Mouse (Mus musculus): Measurements from ENCODE around the gene Gpr88. TPM values are rescaled to one million over a fixed set of nuclear protein-coding genes. Genes with fewer than 3 reads are reported as not detected.
"Not testable (repeated sequence)": the region's sequence is repeated elsewhere in the genome, so short reads cannot be mapped to it uniquely, and the experiment has no call there.

Gene Gpr88
- polyA plus RNA-seq, 1 experiment from 2014 or later = 0.18 TPM

- no peak overlapping the region for H3K4me3 ChIP-seq (ENCODE audit: low read depth, low read length)
- no peaks in the 10 kb centered on the region for H3K4me1 ChIP-seq (ENCODE audit: insufficient read depth)
- no peaks in the 10 kb centered on the region for H3K9me3 ChIP-seq (ENCODE audit: low read length)
- TF ChIP-seq CTCF (IDR thresholded peaks at IDR 0.05; ENCODE audit: low read depth) = no peak
- TF ChIP-seq EP300 (IDR thresholded peaks at IDR 0.05; ENCODE audit: low read depth) = no peak
- DNase-seq (no peak), ATAC-seq (no peak)
- no peaks in the 10 kb centered on the region for H3K36me3 ChIP-seq (replicated peaks; ENCODE audit: insufficient read depth, low read length)
- H3K4me2 ChIP-seq (ENCODE audit: low read depth, low read length) = no peak overlapping the region
- no peak overlapping the region for H3K9ac ChIP-seq (replicated peaks)
- WGBS (ENCODE audit: insufficient replicate concordance) = 64% methylated on average over 6 of the region's 6 CpGs
- no peak overlapping the region for H3K27ac ChIP-seq (ENCODE audit: low read depth)
- no peaks in the 10 kb centered on the region for H3K27me3 ChIP-seq (ENCODE audit: insufficient read depth, low read length)
Observed at GRCm38 (mm10) chr3:116226915-116227314, 26.4 kb downstream of the Gpr88 start.

DNA sequence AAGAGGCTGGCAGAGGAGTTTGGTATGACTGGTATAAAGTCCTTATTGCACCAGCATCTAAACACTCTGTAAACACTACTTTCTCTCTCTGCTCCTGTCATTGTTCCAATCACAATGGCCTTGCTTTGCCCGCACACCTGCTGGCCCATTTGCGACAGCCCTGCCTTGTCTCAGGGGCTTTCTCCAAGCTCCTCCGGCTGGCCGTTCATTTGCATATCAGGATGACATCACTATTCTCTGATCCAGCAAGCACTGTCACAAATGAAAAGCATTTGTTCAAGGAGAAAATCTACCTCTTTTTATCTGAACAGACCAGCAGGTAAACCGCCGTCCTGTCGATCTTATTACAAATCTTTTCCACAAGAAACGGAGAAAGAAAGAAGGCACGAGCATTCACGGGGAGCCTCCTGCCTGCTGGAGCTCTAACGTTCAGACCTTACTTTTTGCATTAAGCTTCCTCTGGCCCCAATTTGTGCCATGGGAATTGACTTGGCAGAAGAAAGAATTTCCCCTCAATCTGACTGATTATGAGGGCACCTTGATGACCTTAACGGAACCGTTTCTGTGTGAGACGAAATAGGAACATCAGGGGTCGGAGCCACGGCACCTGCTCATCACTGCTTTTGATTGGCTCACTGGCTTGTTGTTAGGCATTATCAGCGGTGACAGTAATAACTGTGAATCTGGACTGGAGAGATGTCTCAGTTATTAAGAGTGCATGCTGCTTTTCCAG, 30.6 kb downstream of the Gpr88 start:
- Histone ChIP-seq H3K9me3 (ENCODE audit: low read length) (no peaks in the 10 kb centered on the region), H3K4me2 (ENCODE audit: low read depth, low read length) (no peak overlapping the region), H3K9ac (replicated peaks) (no peak overlapping the region), H3K27ac (ENCODE audit: low read depth) (no peak overlapping the region), H3K27me3 (ENCODE audit: insufficient read depth, low read length) (no peaks in the 10 kb centered on the region), H3K4me1 (ENCODE audit: insufficient read depth) (0 out of 2 replicates have a peak, but pooled peaks cover 3% of the 10 kb centered on the region), H3K4me3 (ENCODE audit: low read depth, low read length) (no peak overlapping the region), H3K36me3 (replicated peaks; ENCODE audit: insufficient read depth, low read length) (no peaks in the 10 kb centered on the region)
- ATAC-seq (no peak), DNase-seq (no peak)
- WGBS (ENCODE audit: insufficient replicate concordance) = 41% methylated on average over 17 of the region's 17 CpGs
- TF ChIP-seq CTCF (IDR thresholded peaks at IDR 0.05; ENCODE audit: low read depth) = no peak
- no peak for TF ChIP-seq EP300 (IDR thresholded peaks at IDR 0.05; ENCODE audit: low read depth)

DNA sequence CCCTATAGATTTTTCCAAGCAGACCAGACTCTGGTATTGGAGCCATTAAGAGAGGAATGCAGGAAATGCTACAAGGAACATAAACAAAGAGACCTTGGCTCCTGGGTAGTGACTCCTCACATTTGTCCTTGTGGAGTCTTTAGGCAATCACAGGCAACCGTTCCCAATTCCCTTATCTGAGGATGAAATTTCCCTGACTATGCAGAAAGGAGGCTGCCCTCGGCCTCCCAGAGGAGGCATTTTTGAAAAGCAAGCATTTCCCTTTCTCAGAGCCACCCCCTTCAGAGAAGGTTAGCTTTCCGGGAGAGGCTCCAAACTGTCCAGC, 31.7 kb downstream of the Gpr88 start:
- H3K4me2 ChIP-seq (ENCODE audit: low read depth, low read length) = no peak overlapping the region
- 30% methylated on average over 3 of the region's 3 CpGs for WGBS (ENCODE audit: insufficient replicate concordance)

DNA sequence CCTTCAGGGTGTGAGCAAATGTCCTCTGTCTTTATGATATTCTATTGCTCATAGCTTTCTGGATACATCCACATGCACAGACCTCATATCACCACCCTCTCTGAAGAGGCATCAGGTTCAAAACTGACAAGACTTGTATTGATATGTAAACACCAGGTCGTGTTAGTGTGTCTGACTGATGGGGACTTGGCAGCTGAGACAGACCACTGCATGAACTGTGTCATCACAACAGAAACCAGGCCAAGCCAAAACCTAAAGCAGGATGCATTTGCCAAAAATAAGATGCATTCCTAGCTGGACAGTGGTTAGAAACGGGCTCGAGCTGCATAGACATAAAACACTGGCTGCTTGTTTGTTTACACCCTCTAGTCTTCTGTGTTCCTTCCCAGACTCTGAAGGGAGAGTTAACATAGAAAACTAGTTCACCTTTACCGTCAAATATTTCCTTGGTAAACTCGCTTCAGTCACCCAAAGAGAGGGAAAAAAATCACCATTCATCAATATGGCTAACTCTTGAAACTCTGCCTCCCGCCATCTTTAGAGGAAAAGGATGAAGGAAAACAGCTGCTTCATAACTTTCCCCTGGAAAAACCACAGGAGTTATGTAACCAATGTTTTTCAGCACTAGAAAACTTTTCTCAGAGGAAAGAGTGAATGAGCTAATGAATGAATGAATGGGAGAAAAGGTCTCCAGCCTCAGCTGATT, 32.2 kb downstream of the Gpr88 start:
- no peak overlapping the region for H3K4me2 ChIP-seq (ENCODE audit: low read depth, low read length)
- TF ChIP-seq EP300 (IDR thresholded peaks at IDR 0.05; ENCODE audit: low read depth) = no peak
- no peak for TF ChIP-seq CTCF (IDR thresholded peaks at IDR 0.05; ENCODE audit: low read depth)
- no peak overlapping the region for H3K4me3 ChIP-seq (ENCODE audit: low read depth, low read length)
- no peak overlapping the region for H3K9ac ChIP-seq (replicated peaks)
- H3K9me3 ChIP-seq (ENCODE audit: low read length) = no peaks in the 10 kb centered on the region
- 0 out of 2 replicates have a peak, but pooled peaks cover 3% of the 10 kb centered on the region for H3K4me1 ChIP-seq (ENCODE audit: insufficient read depth)
- H3K27ac ChIP-seq (ENCODE audit: low read depth) = no peak overlapping the region
- WGBS (ENCODE audit: insufficient replicate concordance) = 64% methylated on average over 6 of the region's 6 CpGs
- ATAC-seq (no peak), DNase-seq (no peak)
- no peaks in the 10 kb centered on the region for H3K36me3 ChIP-seq (replicated peaks; ENCODE audit: insufficient read depth, low read length)
- no peaks in the 10 kb centered on the region for H3K27me3 ChIP-seq (ENCODE audit: insufficient read depth, low read length)

More for the DNA sequence above, 31.7 kb downstream of the Gpr88 start:
- Histone ChIP-seq H3K4me1 (ENCODE audit: insufficient read depth) (0 out of 2 replicates have a peak, but pooled peaks cover 3% of the 10 kb centered on the region), H3K9ac (replicated peaks) (no peak overlapping the region), H3K27me3 (ENCODE audit: insufficient read depth, low read length) (no peaks in the 10 kb centered on the region), H3K36me3 (replicated peaks; ENCODE audit: insufficient read depth, low read length) (no peaks in the 10 kb centered on the region), H3K4me3 (ENCODE audit: low read depth, low read length) (no peak overlapping the region), H3K27ac (ENCODE audit: low read depth) (no peak overlapping the region), H3K9me3 (ENCODE audit: low read length) (no peaks in the 10 kb centered on the region)
- DNase-seq (no peak), ATAC-seq (no peak)
- TF ChIP-seq EP300 (IDR thresholded peaks at IDR 0.05; ENCODE audit: low read depth) (no peak), CTCF (IDR thresholded peaks at IDR 0.05; ENCODE audit: low read depth) (no peak)

GRCm38 (mm10) chr3:116217398-116217797, 35.9 kb downstream of the Gpr88 start:
- H3K27me3 ChIP-seq (ENCODE audit: insufficient read depth, low read length) = not testable (repeated sequence)

GRCm38 (mm10) chr3:116216261-116216660, 37.0 kb downstream of the Gpr88 start:
- no peaks in the 10 kb centered on the region for H3K27me3 ChIP-seq (ENCODE audit: insufficient read depth, low read length)
- H3K4me3 ChIP-seq (ENCODE audit: low read depth, low read length) = no peak overlapping the region
- no peak overlapping the region for H3K27ac ChIP-seq (ENCODE audit: low read depth)
- no peaks in the 10 kb centered on the region for H3K36me3 ChIP-seq (replicated peaks; ENCODE audit: insufficient read depth, low read length)
- H3K4me2 ChIP-seq (ENCODE audit: low read depth, low read length) = no peak overlapping the region
- WGBS (ENCODE audit: insufficient replicate concordance) = 79% methylated on average over 1 of the region's 1 CpGs
- TF ChIP-seq CTCF (IDR thresholded peaks at IDR 0.05; ENCODE audit: low read depth) = no peak
- TF ChIP-seq EP300 (IDR thresholded peaks at IDR 0.05; ENCODE audit: low read depth) = no peak
- no peak overlapping the region for H3K9ac ChIP-seq (replicated peaks)
- ATAC-seq = no peak
- no peaks in the 10 kb centered on the region for H3K9me3 ChIP-seq (ENCODE audit: low read length)
- DNase-seq = no peak
- H3K4me1 ChIP-seq (ENCODE audit: insufficient read depth) = peaks cover 5% of the 10 kb centered on the region; the same call in 1 of the 2 replicates

More at GRCm38 (mm10) chr3:116217398-116217797, 35.9 kb downstream of the Gpr88 start:
- not testable (repeated sequence) for H3K9ac ChIP-seq (replicated peaks); H3K36me3 ChIP-seq (replicated peaks; ENCODE audit: insufficient read depth, low read length); H3K4me1 ChIP-seq (ENCODE audit: insufficient read depth); H3K9me3 ChIP-seq (ENCODE audit: low read length); H3K27ac ChIP-seq (ENCODE audit: low read depth); DNase-seq; H3K4me3 ChIP-seq (ENCODE audit: low read depth, low read length); ATAC-seq; H3K4me2 ChIP-seq (ENCODE audit: low read depth, low read length)
- 79% methylated on average over 6 of the region's 6 CpGs for WGBS (ENCODE audit: insufficient replicate concordance)
